Comparison of ENCODE assay signal across 24 mouse cellular contexts in genomic region chr9:98721381-98721780, GRCm38 (mm10).
DNase-seq lines count a peak whose midpoint lies in the region; ATAC-seq lines count a peak whose summit lies in the region.
"Had no signal": no experiment of that assay in that cellular context is flagged by ENCODE, and none has a peak within 500 bp of the region (broad histone marks: within the 10 kb centered on the region; RNA-seq: fewer than 3 reads in every experiment).

No protein-coding gene starts in this region.

- no peak overlapping the region for H3K9ac ChIP-seq in heart, embryonic 12.5 days
- H3K9ac ChIP-seq: embryonic facial prominence, embryonic 13.5 days; forebrain, embryonic 12.5 days; forebrain, embryonic 15.5 days; hindbrain, embryonic 12.5 days; hindbrain, embryonic 15.5 days had no signal

- H3K27ac ChIP-seq in heart, embryonic 12.5 days (ENCODE audit: poor library complexity, severe bottlenecking): no peak overlapping the region
- H3K27ac ChIP-seq: embryonic facial prominence, embryonic 10.5 days; embryonic facial prominence, embryonic 13.5 days; forebrain, embryonic 12.5 days; forebrain, embryonic 15.5 days; hindbrain, embryonic 12.5 days; hindbrain, embryonic 15.5 days had no signal

- 88% methylated on average over 5 of the region's 5 CpGs for WGBS in heart, embryonic 12.5 days

- 0 out of 2 replicates have a peak, but pooled peaks cover 6% of the 10 kb centered on the region for H3K9me3 ChIP-seq in heart, embryonic 12.5 days (replicated peaks)
- H3K9me3 ChIP-seq: embryonic facial prominence, embryonic 13.5 days; forebrain, embryonic 12.5 days; forebrain, embryonic 15.5 days; hindbrain, embryonic 15.5 days had no signal

- H3K27me3 ChIP-seq in heart, embryonic 12.5 days (replicated peaks): peaks cover 6% of the 10 kb centered on the region; the same call in 1 of the 2 replicates
- H3K27me3 ChIP-seq: embryonic facial prominence, embryonic 13.5 days; forebrain, embryonic 12.5 days; forebrain, embryonic 15.5 days; hindbrain, embryonic 12.5 days; hindbrain, embryonic 15.5 days had no signal

- H3K4me1 ChIP-seq in heart, embryonic 12.5 days (replicated peaks): peaks cover 16% of the 10 kb centered on the region; the same call in 1 of the 2 replicates
- H3K4me1 ChIP-seq: forebrain, embryonic 12.5 days; forebrain, embryonic 15.5 days; hindbrain, embryonic 15.5 days had no signal

- H3K36me3 ChIP-seq in heart, embryonic 12.5 days: no peaks in the 10 kb centered on the region
- H3K36me3 ChIP-seq: embryonic facial prominence, embryonic 10.5 days; embryonic facial prominence, embryonic 13.5 days; forebrain, embryonic 12.5 days; forebrain, embryonic 15.5 days; hindbrain, embryonic 12.5 days; hindbrain, embryonic 15.5 days had no signal

- DNase-seq in frontal cortex, adult 2 months (ENCODE audit: extremely low spot score in 1 of 2, low spot score in 1 of 2): no peak
- peak; percentile 27 to 48 for DNase-seq in heart, adult 18-20 months
- DNase-seq in heart, postnatal 25 days (ENCODE audit: low spot score): peak; percentile 14
- no peak for DNase-seq in heart, postnatal 14 days
- DNase-seq: adrenal gland, adult 8-10 months; adrenal gland, postnatal 25 days; cerebellum, adult 11-12 months; cerebellum, adult 8-10 months; cerebellum, postnatal 10 days; cerebellum, postnatal 36 days; embryo, embryonic 11 days; gastrocnemius, postnatal 36 days; kidney, adult 2 months had no signal

- H3K4me3 ChIP-seq in heart, embryonic 12.5 days: no peak overlapping the region
- H3K4me3 ChIP-seq: embryonic facial prominence, embryonic 10.5 days; embryonic facial prominence, embryonic 13.5 days; erythroblast, embryonic 14.5 days; forebrain, embryonic 12.5 days; forebrain, embryonic 15.5 days; hindbrain, embryonic 12.5 days; hindbrain, embryonic 15.5 days had no signal

- intact Hi-C loops in heart, postnatal 25 days (cut with DNase I): no loop called here
- intact Hi-C loops in heart, postnatal 14 days (cut with DNase I): no loop called here

- H3K4me2 ChIP-seq in heart, embryonic 12.5 days: no peak overlapping the region
- H3K4me2 ChIP-seq: embryonic facial prominence, embryonic 13.5 days; forebrain, embryonic 12.5 days; forebrain, embryonic 15.5 days; hindbrain, embryonic 12.5 days; hindbrain, embryonic 15.5 days had no signal

- ATAC-seq in frontal cortex, adult (ENCODE audit: low TSS enrichment): peak; percentile 47
- no peak for ATAC-seq in heart, embryonic 12.5 days (ENCODE audit: insufficient number of reproducible peaks, low FRiP score)
- ATAC-seq: activated CD4-positive, CD25-positive, alpha-beta regulatory T cell, adult 4 months; forebrain, embryonic 15.5 days; intestine, postnatal 0 days had no signal

Comparison
In these comparisons a context has a peak if more than half of its experiments do, and no peak if none do; other contexts are left out.
1. DNase-seq: peak in heart, adult 18-20 months (2 of 2) and heart, postnatal 25 days (single experiment); none in frontal cortex, adult 2 months (0 of 2) and heart, postnatal 14 days (0 of 2).